Mouse (Mus musculus): ENCODE data around the gene AU022252. TPM values are rescaled to one million over a fixed set of nuclear protein-coding genes. Genes with fewer than 3 reads are reported as not detected.
A peak's percentile ranks its signal among the peaks of the same experiment; 100 is the strongest.

Gene AU022252
- total RNA-seq, 2 experiments from 2014 or later: 19.9 to 21.0 TPM

DNA sequence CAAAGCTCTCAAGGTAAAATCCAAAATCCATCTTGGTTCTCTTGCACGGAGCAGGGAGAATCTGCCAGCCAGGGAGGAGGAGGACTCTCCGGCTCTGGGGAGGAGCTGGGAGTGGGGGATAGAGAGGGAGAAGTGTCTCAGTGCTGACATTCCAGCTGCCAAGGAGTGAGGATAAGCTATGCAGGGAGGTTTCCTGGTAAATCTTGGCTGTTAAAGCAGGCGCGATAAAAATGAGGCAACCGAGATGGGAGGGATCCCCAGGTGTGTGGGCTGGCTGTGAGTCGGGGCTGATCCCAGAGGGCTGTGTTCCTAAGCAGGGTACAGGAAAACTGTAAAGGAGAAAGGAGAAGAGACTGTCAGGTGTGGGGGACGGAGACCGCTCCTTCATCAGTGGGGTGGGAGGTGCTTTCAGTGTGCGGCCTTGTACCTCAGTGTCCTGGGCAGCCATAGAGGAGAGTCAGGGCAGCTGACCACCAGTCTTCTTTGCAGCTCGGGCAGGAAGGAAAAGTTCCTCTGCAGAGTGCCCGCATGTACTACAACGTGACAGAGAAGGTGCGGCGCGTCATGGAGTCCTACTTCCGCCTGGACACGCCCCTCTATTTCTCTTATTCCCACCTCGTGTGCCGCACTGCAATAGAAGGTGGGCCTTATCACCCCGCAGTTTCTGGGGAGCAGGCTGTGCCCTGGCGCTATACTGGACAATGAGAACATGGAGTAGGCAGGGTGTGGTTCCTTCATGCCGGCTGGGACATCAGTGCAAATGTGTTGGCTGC, 12.1 kb upstream of the AU022252 start:
- no peak for DNase-seq

DNA sequence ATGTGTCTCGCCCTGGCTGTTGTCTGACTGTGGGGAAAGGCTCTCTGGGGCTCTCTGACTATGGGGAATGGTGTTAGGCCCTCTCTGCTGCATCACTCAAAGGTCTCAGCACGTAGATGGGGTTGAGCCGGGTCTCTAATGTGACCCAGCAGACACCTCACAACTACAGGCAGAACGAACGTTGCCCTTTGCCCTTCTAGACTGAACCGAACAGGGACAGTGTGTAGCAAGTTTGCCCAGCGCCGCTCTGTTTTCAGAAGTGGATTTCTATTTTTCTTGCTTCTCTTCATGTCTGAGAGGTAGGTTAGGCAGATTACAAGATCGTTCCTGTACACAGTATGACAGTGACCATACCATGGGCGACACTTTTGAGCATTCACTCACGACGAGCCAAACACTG, 10.1 kb upstream of the AU022252 start:
- DNase-seq: no peak

- peak; percentile 56 for DNase-seq
Observed at GRCm38 (mm10) chr4:119241664-119242063, 9.2 kb upstream of the AU022252 start.

DNA sequence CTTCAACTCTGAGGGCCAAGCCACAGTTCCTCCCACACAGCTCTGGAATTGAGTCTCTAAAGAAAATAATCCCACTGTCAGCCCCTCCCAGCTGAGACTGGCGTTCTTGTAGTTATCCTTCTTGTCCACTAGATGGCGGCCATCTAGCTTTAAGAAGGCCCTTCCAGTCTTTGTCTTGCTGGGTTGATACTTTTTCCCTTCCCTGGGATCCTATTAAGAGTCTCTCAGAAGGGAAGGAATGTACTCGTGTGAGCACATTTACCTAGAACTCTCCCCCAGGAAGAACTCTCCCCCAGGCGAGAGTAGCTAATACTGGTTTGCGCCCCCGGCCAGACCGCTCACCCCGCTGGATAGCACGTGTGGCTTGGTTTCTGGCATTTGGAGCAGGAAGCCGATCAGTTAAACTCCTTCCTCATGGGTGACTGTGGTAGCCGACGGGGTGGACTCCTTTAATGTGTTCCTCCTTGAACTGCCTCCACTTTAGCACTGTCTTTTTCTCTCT, 6.7 kb upstream of the AU022252 start:
- peak; percentile 53 for DNase-seq

DNA sequence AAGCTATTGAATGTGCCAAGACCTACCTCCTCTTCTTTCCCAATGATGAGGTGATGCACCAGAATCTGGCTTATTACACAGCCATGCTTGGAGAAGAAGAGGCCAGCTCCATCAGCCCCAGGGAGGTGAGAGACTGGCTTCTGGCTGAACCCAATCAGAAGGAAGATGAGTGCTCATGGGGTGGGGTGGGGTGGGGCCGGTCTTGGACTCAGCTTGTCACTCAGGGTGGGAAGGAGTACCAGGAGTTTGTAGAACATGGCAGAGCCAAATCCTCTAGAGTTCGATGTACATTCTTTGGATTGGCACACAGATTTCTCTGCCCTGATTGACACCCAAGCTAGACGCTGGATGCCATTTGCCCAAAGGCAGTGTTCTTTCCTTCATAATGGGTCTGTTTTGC, 6.1 kb upstream of the AU022252 start:
- no peak for DNase-seq

GRCm38 (mm10) chr4:119234348-119234747, 1.8 kb upstream of the AU022252 start:
- no peak for DNase-seq

DNA sequence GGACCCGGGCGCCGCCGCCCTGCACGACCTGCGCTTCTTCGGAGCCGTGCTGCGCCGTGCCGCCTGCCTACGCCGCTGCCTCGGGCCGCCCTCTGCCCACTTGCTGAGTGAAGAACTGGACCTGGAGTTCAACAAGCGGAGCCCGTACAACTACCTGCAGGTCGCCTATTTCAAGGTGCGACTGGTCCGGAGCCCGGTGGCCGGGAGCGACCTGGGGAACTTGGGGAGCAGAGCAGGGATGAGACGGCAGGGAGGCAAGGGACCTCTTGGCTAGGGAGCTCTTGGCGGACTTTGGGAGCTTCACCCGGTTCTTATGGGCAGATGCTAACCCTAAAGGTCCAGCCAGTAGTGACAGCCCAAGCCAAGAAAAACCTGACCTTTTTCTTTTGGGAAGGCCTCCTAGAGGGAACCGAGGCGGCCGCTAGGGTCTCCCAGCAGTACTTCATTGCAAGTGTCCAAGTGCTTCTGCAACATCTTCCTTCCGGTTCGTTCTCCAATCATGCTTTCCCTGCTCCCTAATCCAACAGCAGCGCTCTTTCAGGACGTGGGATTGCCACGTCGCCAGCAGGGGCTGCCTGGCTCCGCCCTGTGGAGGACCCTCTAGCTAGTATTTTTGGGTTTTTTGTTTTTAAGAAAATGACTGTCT, 867 bp upstream of the AU022252 start:
- DNase-seq: peak; percentile 59

GRCm38 (mm10) chr4:119226751-119227150, 5.8 kb downstream of the AU022252 start:
- DNase-seq: no peak

GRCm38 (mm10) chr4:119225719-119226118, 6.8 kb downstream of the AU022252 start:
- no peak for DNase-seq

GRCm38 (mm10) chr4:119224534-119224933, 8.0 kb downstream of the AU022252 start:
- DNase-seq: no peak

DNA sequence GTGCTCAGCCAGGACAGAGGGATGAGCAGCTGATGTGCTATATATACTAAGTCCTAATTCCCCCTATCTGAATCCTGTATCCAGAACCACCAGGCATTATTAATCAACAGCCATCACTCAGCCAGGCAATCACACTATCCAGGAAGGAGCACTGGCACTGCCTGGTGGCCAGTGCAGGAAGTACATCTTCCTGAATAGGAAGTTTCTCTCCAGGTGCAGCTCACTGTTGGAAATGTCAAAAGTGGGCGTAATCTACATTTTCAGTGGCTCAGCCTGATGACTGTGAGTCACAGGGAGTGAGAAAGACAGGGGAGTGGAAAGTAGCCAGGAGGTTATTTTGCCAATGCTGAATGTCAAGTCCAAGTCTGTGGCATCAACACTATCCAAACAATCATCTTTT, 8.8 kb downstream of the AU022252 start:
- peak; percentile 33 for DNase-seq

DNA sequence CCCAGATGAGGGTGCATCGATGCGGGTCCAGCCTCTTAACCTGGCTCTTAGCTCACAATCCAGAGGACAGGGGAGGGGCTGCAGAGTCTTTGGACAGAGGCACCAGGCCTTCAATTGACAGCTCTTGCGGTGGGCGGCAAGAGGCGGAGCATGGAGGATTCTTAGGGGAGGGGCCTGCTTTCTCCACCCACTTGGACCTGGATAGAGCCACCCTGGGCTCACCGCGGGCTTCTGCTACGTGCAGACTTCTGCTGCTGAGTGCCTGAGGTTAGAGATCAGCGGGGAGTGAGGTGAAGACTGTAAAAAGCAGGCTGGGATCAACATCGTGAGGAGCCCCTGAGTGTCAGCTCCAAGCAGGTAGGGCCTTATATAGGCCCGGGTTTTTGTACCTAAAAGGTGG, 14.3 kb downstream of the AU022252 start, which contains the start of gene Tmem269:
Tmem269 (minus strand) TSS at position 49 of the 400 bp plus-strand sequence.
- no peak for DNase-seq

GRCm38 (mm10) chr4:119216667-119217066, 15.8 kb downstream of the AU022252 start:
- DNase-seq: no peak

GRCm38 (mm10) chr4:119204672-119205071, 27.8 kb downstream of the AU022252 start:
- peak; percentile 74 for DNase-seq

DNA sequence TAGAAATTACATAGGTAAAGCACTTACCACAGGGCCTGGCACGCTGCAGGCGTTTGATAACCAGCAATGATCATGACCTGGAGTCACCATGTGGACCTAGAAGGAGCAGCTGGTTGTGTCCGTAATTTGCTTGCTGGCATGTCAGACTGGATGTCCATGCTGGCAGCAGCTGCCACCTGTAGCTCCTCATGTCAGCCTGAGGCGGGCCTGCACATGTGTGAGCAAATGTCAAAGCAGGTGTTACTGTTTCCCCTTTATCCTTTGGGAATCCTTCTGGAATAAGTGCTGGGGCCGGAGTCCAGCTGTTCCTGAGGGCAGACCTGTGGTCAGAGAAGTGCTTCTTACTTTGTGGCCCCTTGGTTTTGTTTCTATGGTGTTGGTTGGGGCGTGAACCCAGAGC, 34.4 kb downstream of the AU022252 start:
- DNase-seq: no peak

DNA sequence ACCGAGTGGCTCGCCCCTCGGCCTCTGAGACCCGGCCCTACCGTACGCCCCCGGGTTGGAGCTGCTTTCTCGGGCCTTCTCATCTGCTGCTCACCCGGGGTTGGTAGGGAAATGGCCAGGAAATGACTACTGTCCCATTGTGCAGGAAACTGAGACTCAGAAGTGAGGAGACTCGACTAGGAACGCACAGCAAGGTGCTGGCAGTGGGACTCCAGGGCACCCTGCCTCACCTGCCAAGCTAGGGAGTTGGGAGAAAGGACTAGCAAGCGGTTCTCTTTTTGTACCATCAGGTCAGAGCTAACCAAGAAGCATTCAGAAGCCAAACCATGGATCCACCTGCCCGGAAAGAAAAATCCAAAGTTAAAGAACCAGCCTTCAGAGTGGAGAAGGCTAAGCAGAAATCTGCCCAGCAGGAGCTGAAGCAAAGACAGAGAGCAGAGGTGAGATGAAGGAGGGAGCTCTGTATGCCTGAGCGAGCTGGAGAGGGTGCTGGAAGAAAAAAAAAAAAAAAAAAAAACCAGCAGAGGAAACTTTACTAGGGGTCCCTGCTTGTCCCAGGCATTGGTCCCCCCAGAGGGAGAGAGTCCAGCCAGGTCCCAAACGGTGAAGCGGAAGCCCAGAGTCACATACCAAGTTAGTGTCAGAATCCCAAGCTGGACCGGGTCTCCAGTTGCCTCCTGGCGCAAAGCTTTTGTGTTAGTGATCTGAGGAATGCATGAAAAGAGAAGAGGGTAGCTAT, 36.8 kb downstream of the AU022252 start:
- no peak for DNase-seq

- peak; percentile 93 for DNase-seq
Observed at GRCm38 (mm10) chr4:119194909-119195581, 37.5 kb downstream of the AU022252 start, which contains the start of gene Svbp. Gene Svbp (plus strand): TSS chr4:119195306.

GRCm38 (mm10) chr4:119192757-119193156, 39.8 kb downstream of the AU022252 start:
- DNase-seq: no peak

GRCm38 (mm10) chr4:119191273-119191672, 41.2 kb downstream of the AU022252 start:
- DNase-seq: no peak

GRCm38 (mm10) chr4:119190618-119191017, 41.9 kb downstream of the AU022252 start:
- no peak for DNase-seq

DNA sequence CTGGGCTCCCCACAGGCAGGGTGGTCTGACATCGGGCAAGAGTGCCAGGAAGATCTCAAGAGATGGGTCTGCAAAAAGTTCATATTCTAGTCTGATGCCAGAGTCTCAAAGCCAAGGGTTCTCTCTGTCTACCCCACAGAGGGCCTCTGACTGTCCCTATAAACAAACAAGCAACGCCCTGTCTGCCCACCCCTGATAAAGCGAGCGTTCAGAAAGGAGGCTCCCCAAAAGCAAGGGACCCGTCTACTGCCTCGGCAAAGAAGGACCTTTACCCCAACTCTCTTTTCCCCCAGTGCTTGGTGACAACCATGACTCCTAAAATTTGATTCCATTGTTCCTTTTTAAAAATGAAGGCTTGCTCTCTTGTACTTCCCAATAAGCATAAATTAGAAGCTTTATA, 42.6 kb downstream of the AU022252 start, which contains the start of gene Ermap:
Ermap (minus strand) TSS at position 148 of the 400 bp plus-strand sequence.
- DNase-seq: no peak

- no peak for DNase-seq
Observed at GRCm38 (mm10) chr4:119189392-119189791, 43.1 kb downstream of the AU022252 start.

Measured in heart, postnatal 4 days (tissue).